Mouse (Mus musculus): Measurements from ENCODE around the gene Ttc4. TPM values are rescaled to one million over a fixed set of nuclear protein-coding genes. Genes with fewer than 3 reads are reported as not detected.

Gene Ttc4
- polyA plus RNA-seq, 1 experiment from 2014 or later = 107 TPM

DNA sequence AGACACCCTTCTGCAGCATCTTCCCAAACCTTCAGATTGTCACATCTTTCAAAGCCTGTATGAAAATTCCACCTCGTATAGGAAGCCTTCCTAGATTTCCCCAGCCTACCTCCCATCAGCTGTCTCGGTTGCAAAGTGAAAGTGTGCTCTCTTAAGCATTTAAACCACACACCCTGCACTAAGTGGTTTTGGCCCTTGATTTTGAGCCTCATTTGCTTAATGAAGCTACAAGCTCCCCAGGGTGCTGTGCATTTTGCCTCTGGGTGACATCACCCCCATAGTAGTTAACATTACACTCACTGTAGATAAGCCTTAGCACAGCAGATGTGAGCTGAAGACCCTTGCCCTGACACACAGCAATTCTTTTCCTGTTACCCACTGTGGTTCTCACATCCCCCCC lies 2.2 kb upstream of the Ttc4 start:
- H3K27me3 ChIP-seq (replicated peaks; ENCODE audit: low read depth, poor library complexity, severe bottlenecking) = no peaks in the 10 kb centered on the region
- H3K36me3 ChIP-seq (replicated peaks) = peaks cover 16% of the 10 kb centered on the region
- H3K9me3 ChIP-seq = no peaks in the 10 kb centered on the region; the same call in 1 of the 2 replicates
- no peak for DNase-seq (ENCODE audit: low spot score)
- H3K4me1 ChIP-seq = peaks cover 9% of the 10 kb centered on the region
- WGBS = 66% methylated on average over 2 of the region's 2 CpGs
- no peak overlapping the region for H3K4me3 ChIP-seq
- H3K27ac ChIP-seq (replicated peaks) = no peak overlapping the region

- peaks cover 34% of the 10 kb centered on the region for H3K36me3 ChIP-seq (replicated peaks)
- no peak for DNase-seq (ENCODE audit: low spot score)
- H3K27ac ChIP-seq (replicated peaks) = no peak overlapping the region
- no peaks in the 10 kb centered on the region for H3K27me3 ChIP-seq (replicated peaks; ENCODE audit: low read depth, poor library complexity, severe bottlenecking)
- WGBS = 45% methylated on average over 3 of the region's 3 CpGs
- peaks cover 9% of the 10 kb centered on the region for H3K4me1 ChIP-seq
- no peaks in the 10 kb centered on the region for H3K9me3 ChIP-seq
- H3K4me3 ChIP-seq = peak overlapping the region; percentile 92
Measured at GRCm38 (mm10) chr4:106679152-106679551, 408 bp upstream of the Ttc4 start.

- WGBS = 94% methylated on average over 5 of the region's 5 CpGs
Measured at GRCm38 (mm10) chr4:106676749-106677148, 2.0 kb downstream of the Ttc4 start.

DNA sequence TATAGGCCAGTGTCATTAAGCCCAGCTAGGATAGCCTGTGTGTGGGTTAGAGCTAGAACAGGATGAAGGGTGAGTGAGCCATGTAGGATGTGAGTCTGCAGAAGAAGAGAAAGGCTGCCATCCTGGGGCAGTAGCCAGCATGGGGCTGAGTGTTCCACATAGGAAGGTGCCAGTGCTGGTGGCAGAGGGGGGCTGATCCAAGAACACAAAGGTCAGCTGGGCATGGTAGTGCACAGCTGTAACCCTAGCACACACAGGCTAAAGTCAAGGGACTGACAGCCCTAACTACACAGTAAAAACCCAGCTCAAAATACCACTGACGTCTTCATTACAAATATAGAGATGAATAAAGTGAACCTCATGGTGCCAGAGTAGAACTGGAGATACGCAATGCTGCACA lies 12.2 kb downstream of the Ttc4 start:
- WGBS = 88% methylated on average over 2 of the region's 2 CpGs
- Histone ChIP-seq H3K27me3 (replicated peaks; ENCODE audit: low read depth, poor library complexity, severe bottlenecking) (no peaks in the 10 kb centered on the region), H3K36me3 (replicated peaks) (peaks cover 100% of the 10 kb centered on the region), H3K4me3 (no peak overlapping the region), H3K27ac (replicated peaks) (no peak overlapping the region), H3K4me1 (no peaks in the 10 kb centered on the region), H3K9me3 (no peaks in the 10 kb centered on the region)
- no peak for DNase-seq (ENCODE audit: low spot score)

More at GRCm38 (mm10) chr4:106676749-106677148, 2.0 kb downstream of the Ttc4 start:
- peaks cover 9% of the 10 kb centered on the region for H3K4me1 ChIP-seq
- H3K9me3 ChIP-seq = no peaks in the 10 kb centered on the region
- no peaks in the 10 kb centered on the region for H3K27me3 ChIP-seq (replicated peaks; ENCODE audit: low read depth, poor library complexity, severe bottlenecking)
- no peak for DNase-seq (ENCODE audit: low spot score)
- no peak overlapping the region for H3K27ac ChIP-seq (replicated peaks)
- H3K4me3 ChIP-seq = no peak overlapping the region
- H3K36me3 ChIP-seq (replicated peaks) = peaks cover 58% of the 10 kb centered on the region

DNA sequence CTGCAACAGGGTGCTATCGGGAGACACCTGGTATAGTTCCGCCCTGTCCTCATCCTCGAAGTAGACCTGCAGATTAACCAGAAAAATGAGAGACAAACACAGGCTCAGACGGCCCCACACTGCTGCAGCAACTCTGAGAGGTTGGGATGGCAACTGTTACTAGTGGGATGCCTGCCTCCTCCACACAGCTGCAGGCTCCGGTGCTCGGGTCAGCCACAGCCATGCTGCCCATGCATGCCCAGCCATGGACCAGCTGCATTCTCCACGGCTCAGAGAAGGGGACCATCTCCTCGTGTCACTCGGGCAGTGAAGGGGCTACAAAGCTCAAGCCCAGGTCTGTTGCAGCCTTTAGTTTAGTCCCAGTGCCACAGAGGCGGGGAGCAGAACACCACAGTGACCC lies 13.1 kb downstream of the Ttc4 start:
- peaks cover 100% of the 10 kb centered on the region for H3K36me3 ChIP-seq (replicated peaks)
- no peak overlapping the region for H3K4me3 ChIP-seq
- no peak for DNase-seq (ENCODE audit: low spot score)
- H3K9me3 ChIP-seq = no peaks in the 10 kb centered on the region
- 94% methylated on average over 10 of the region's 10 CpGs for WGBS
- no peaks in the 10 kb centered on the region for H3K4me1 ChIP-seq
- no peaks in the 10 kb centered on the region for H3K27me3 ChIP-seq (replicated peaks; ENCODE audit: low read depth, poor library complexity, severe bottlenecking)
- H3K27ac ChIP-seq (replicated peaks) = no peak overlapping the region

DNA sequence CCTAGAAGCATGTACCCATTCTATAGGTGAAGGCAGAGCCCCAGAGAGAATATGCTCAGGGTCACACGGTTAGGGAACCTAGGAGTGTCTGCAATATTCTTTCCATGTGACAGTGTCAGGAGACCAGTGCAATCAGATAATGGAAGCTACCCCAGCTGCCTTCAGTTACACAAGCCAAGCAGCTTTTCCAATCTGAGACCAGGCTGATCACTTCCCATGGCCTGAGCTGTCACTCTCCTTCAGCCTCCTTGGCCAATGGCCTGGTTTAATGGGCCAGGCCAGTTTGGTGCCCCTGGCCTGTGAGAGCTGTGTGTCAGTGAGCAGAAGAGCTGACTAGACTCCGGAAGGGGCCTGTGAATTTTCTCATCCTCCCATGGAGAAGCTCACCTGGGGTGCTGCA lies 13.5 kb downstream of the Ttc4 start:
- Histone ChIP-seq H3K27ac (replicated peaks) (no peak overlapping the region), H3K27me3 (replicated peaks; ENCODE audit: low read depth, poor library complexity, severe bottlenecking) (no peaks in the 10 kb centered on the region), H3K4me1 (no peaks in the 10 kb centered on the region), H3K9me3 (no peaks in the 10 kb centered on the region), H3K36me3 (replicated peaks) (peaks cover 100% of the 10 kb centered on the region), H3K4me3 (no peak overlapping the region)
- WGBS = 93% methylated on average over 2 of the region's 2 CpGs
- no peak for DNase-seq (ENCODE audit: low spot score)

- Histone ChIP-seq H3K4me1 (no peaks in the 10 kb centered on the region), H3K27ac (replicated peaks) (no peak overlapping the region), H3K9me3 (no peaks in the 10 kb centered on the region), H3K36me3 (replicated peaks) (peaks cover 100% of the 10 kb centered on the region), H3K27me3 (replicated peaks; ENCODE audit: low read depth, poor library complexity, severe bottlenecking) (no peaks in the 10 kb centered on the region), H3K4me3 (no peak overlapping the region)
- DNase-seq (ENCODE audit: low spot score) = no peak
- 94% methylated on average over 6 of the region's 6 CpGs for WGBS
Measured at GRCm38 (mm10) chr4:106664697-106665096, 14.0 kb downstream of the Ttc4 start.

GRCm38 (mm10) chr4:106663956-106664470 lies 14.7 kb downstream of the Ttc4 start:
- WGBS = 94% methylated on average over 5 of the region's 5 CpGs

DNA sequence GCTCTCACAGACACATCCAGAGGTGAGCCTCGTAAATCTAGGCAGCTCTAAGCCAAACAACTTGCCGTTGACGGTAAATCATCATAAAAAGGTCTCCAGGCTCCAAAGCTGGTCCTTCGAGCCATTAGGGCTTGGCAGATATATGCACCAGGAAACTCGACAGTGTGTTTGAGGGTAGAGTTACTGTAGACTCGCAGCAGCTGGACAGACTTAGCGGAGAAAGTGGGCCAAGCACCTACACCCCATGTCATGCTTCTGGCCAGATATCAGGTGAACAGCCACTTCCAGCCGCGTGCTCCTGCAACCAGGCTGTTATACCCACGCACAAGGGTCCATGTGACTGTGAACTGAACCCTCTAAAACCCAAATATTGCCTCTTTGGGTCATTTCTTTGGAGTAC lies 23.1 kb downstream of the Ttc4 start:
- Histone ChIP-seq H3K9me3 (no peaks in the 10 kb centered on the region), H3K4me1 (peaks cover 8% of the 10 kb centered on the region), H3K27me3 (replicated peaks; ENCODE audit: low read depth, poor library complexity, severe bottlenecking) (no peaks in the 10 kb centered on the region), H3K4me3 (no peak overlapping the region), H3K27ac (replicated peaks) (no peak overlapping the region), H3K36me3 (replicated peaks) (peaks cover 77% of the 10 kb centered on the region)
- no peak for DNase-seq (ENCODE audit: low spot score)
- WGBS = 90% methylated on average over 10 of the region's 10 CpGs

More at GRCm38 (mm10) chr4:106663956-106664470, 14.7 kb downstream of the Ttc4 start:
- no peaks in the 10 kb centered on the region for H3K4me1 ChIP-seq
- H3K9me3 ChIP-seq = no peaks in the 10 kb centered on the region
- DNase-seq (ENCODE audit: low spot score) = no peak
- no peak overlapping the region for H3K4me3 ChIP-seq
- no peaks in the 10 kb centered on the region for H3K27me3 ChIP-seq (replicated peaks; ENCODE audit: low read depth, poor library complexity, severe bottlenecking)
- no peak overlapping the region for H3K27ac ChIP-seq (replicated peaks)
- H3K36me3 ChIP-seq (replicated peaks) = peaks cover 100% of the 10 kb centered on the region

GRCm38 (mm10) chr4:106653051-106653450 lies 25.7 kb downstream of the Ttc4 start:
- no peak for DNase-seq (ENCODE audit: low spot score)

GRCm38 (mm10) chr4:106652546-106652945 lies 26.2 kb downstream of the Ttc4 start:
- WGBS = 97% methylated on average over 3 of the region's 3 CpGs
- Histone ChIP-seq H3K4me1 (peaks cover 12% of the 10 kb centered on the region), H3K4me3 (no peak overlapping the region), H3K27ac (replicated peaks) (no peak overlapping the region), H3K9me3 (no peaks in the 10 kb centered on the region), H3K27me3 (replicated peaks; ENCODE audit: low read depth, poor library complexity, severe bottlenecking) (peaks cover 16% of the 10 kb centered on the region), H3K36me3 (replicated peaks) (peaks cover 48% of the 10 kb centered on the region)
- no peak for DNase-seq (ENCODE audit: low spot score)

More at GRCm38 (mm10) chr4:106653051-106653450, 25.7 kb downstream of the Ttc4 start:
- Histone ChIP-seq H3K36me3 (replicated peaks) (peaks cover 53% of the 10 kb centered on the region), H3K4me3 (no peak overlapping the region), H3K9me3 (no peaks in the 10 kb centered on the region), H3K4me1 (peaks cover 12% of the 10 kb centered on the region), H3K27me3 (replicated peaks; ENCODE audit: low read depth, poor library complexity, severe bottlenecking) (peaks cover 11% of the 10 kb centered on the region), H3K27ac (replicated peaks) (no peak overlapping the region)
- 93% methylated on average over 15 of the region's 15 CpGs for WGBS

DNA sequence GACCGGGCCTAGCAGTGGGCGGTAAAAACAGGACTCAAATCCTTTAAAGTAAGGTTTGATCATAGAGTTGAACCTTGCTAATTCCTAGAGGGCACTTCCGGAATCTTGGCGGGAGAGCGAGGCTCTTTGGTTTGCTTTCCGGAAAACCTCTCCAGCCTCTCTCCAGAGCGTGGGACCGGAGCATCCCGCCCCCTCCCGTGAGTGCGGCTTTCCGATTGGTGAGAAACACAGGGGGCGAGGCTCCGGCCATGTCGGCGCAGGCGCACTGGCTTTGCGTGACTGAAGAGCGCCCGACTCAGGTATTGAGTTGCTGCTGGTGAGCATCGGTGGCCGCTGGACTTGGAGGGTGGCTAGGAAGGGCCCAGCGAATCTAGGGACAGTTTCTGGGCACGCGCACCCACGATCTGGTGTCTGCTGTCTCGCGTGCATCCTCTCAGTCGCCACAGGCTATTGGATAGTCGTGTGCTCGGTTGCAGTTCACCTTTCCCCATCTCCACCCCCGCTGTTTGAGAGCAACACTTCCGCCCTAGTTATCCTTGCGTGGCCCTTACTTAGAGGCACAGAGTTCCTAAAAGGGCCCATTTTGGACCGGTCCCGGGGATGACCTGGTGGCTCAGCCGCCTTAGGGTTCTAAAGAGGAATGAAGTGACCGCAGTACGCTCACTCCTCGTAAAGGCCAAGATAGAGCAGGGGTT lies 27.8 kb downstream of the Ttc4 start, which contains the start of gene Pars2:
Gene Pars2, plus strand, starts transcription at position 237 of the 695 bp plus-strand sequence.
- Histone ChIP-seq H3K4me1 (peaks cover 12% of the 10 kb centered on the region), H3K27me3 (replicated peaks; ENCODE audit: low read depth, poor library complexity, severe bottlenecking) (peaks cover 30% of the 10 kb centered on the region), H3K4me3 (peak within 1 kb of the TSS; percentile 76), H3K9me3 (no peaks in the 10 kb centered on the region), H3K36me3 (replicated peaks) (peaks cover 32% of the 10 kb centered on the region), H3K27ac (replicated peaks) (peak within 1 kb of the TSS; percentile 87)
- DNase-seq (ENCODE audit: low spot score) = peak; percentile 99
- 4% methylated on average over 40 of the region's 40 CpGs for WGBS

- 88% methylated on average over 6 of the region's 6 CpGs for WGBS
- no peaks in the 10 kb centered on the region for H3K36me3 ChIP-seq (replicated peaks)
- DNase-seq (ENCODE audit: low spot score) = no peak
- H3K4me1 ChIP-seq = peaks cover 23% of the 10 kb centered on the region
- H3K9me3 ChIP-seq = no peaks in the 10 kb centered on the region
- H3K27ac ChIP-seq (replicated peaks) = no peak overlapping the region
- peaks cover 31% of the 10 kb centered on the region for H3K27me3 ChIP-seq (replicated peaks; ENCODE audit: low read depth, poor library complexity, severe bottlenecking)
- no peak overlapping the region for H3K4me3 ChIP-seq
Measured at GRCm38 (mm10) chr4:106647137-106647536, 31.6 kb downstream of the Ttc4 start.

All from embryonic facial prominence, embryonic 10.5 days (tissue).